Mouse (Mus musculus): ENCODE measurements around the gene Leng8.

- TF ChIP-seq FLI1 (IDR thresholded peaks at IDR 0.05; ENCODE audit: low read length) = no peak
- no peak for TF ChIP-seq GATA1 (IDR thresholded peaks at IDR 0.05; ENCODE audit: borderline replicate concordance, low read length)
These were observed 8.8 kb downstream of the Leng8 start for GRCm38 (mm10) chr7:4145552-4146190.

All from megakaryocyte, embryonic 14.5 days (primary cell).